Mouse (Mus musculus): ENCODE measurements around the gene Olfr1030. TPM values are rescaled to one million over a fixed set of nuclear protein-coding genes. Genes with fewer than 3 reads are reported as not detected.
"Not testable (repeated sequence)": the region's sequence is repeated elsewhere in the genome, so short reads cannot be mapped to it uniquely, and the experiment has no call there.

The Olfr1030 gene
- not detected for total RNA-seq (2021)
- long read RNA-seq, experiment 1: 0 reads
- long read RNA-seq, experiment 2: 0 reads

GRCm38 (mm10) chr2:85978976-85979375 lies at the start of gene Olfr1030:
TSS of gene Olfr1030 (plus strand) at chr2:85979276.
- no peak for TF ChIP-seq CTCF (IDR thresholded peaks at IDR 0.05)
- no peak for DNase-seq

GRCm38 (mm10) chr2:85950137-85950536 lies 28.9 kb upstream of the Olfr1030 start, which contains the start of gene Olfr1028:
TSS of gene Olfr1028 (plus strand) at chr2:85950437.
- no peak for TF ChIP-seq CTCF (IDR thresholded peaks at IDR 0.05)
- no peak within 1 kb of the TSS for H3K4me3 ChIP-seq
- DNase-seq: no peak
- intact Hi-C loops (cut with DNase I): no loop called here
- no peak within 1 kb of the TSS for H3K27ac ChIP-seq

More at GRCm38 (mm10) chr2:85978976-85979375, at the start of gene Olfr1030:
- intact Hi-C loops (cut with DNase I): no loop called here
- Histone ChIP-seq H3K4me3 (no peak within 1 kb of the TSS), H3K27ac (no peak within 1 kb of the TSS)

GRCm38 (mm10) chr2:85973595-85973994 lies 5.5 kb upstream of the Olfr1030 start, which contains the start of gene Olfr1029:
TSS of gene Olfr1029 (plus strand) at chr2:85973895.
- intact Hi-C loops (cut with DNase I): no loop called here
- no peak within 1 kb of the TSS for H3K4me3 ChIP-seq
- no peak within 1 kb of the TSS for H3K27ac ChIP-seq
- TF ChIP-seq CTCF (IDR thresholded peaks at IDR 0.05): no peak
- DNase-seq: no peak

- Histone ChIP-seq H3K27ac (no peak within 1 kb of the TSS), H3K4me3 (no peak within 1 kb of the TSS)
- intact Hi-C loops (cut with DNase I): no loop called here
- no peak for DNase-seq
- no peak for TF ChIP-seq CTCF (IDR thresholded peaks at IDR 0.05)
Observed at GRCm38 (mm10) chr2:85990004-85990403, 10.9 kb downstream of the Olfr1030 start, which contains the start of gene Olfr1031. TSS of gene Olfr1031 (plus strand) at chr2:85990304.

GRCm38 (mm10) chr2:86005240-86005639 lies 26.2 kb downstream of the Olfr1030 start, which contains the start of gene Olfr1032:
TSS of gene Olfr1032 (plus strand) at chr2:86005540.
- Histone ChIP-seq H3K27ac (no peak within 1 kb of the TSS), H3K4me3 (no peak within 1 kb of the TSS)
- no peak for TF ChIP-seq CTCF (IDR thresholded peaks at IDR 0.05)
- DNase-seq: no peak
- intact Hi-C loops (cut with DNase I): no loop called here

GRCm38 (mm10) chr2:86020406-86020805 lies 41.3 kb downstream of the Olfr1030 start, which contains the start of gene Olfr1033:
TSS of gene Olfr1033 (plus strand) at chr2:86020633.
- DNase-seq; intact Hi-C loops (cut with DNase I): not testable (repeated sequence)

GRCm38 (mm10) chr2:86021518-86021917 lies 42.4 kb downstream of the Olfr1030 start:
- H3K4me3 ChIP-seq; H3K27ac ChIP-seq; intact Hi-C loops (cut with DNase I); DNase-seq: not testable (repeated sequence)

More at GRCm38 (mm10) chr2:86020406-86020805, 41.3 kb downstream of the Olfr1030 start, which contains the start of gene Olfr1033:
- peak within 1 kb of the TSS; percentile 64 for H3K4me3 ChIP-seq
- peak within 1 kb of the TSS; percentile 24; the same call in 1 of the 2 replicates for H3K27ac ChIP-seq

Other genes starting within 250 kb of the Olfr1030 start
- not detected for gene Olfr1012, start 216.5 kb upstream of the Olfr1030 start, total RNA-seq (2021)
- gene Olfr1013, start 212.2 kb upstream of the Olfr1030 start, total RNA-seq (2021): not detected
- gene Olfr1014, start 206.6 kb upstream of the Olfr1030 start, total RNA-seq (2021): not detected
- gene Olfr1015, start 197.3 kb upstream of the Olfr1030 start, total RNA-seq (2021): not detected
- not detected for gene Olfr1016, start 176.7 kb upstream of the Olfr1030 start, total RNA-seq (2021)
- gene Olfr1018, start 160.8 kb upstream of the Olfr1030 start, total RNA-seq (2021): not detected
- gene Olfr1019, start 133.8 kb upstream of the Olfr1030 start, total RNA-seq (2021): not detected
- not detected for gene Olfr1020, start 132.2 kb upstream of the Olfr1030 start, total RNA-seq (2021)
- not detected for gene Olfr1022, start 110.7 kb upstream of the Olfr1030 start, total RNA-seq (2021)
- gene Olfr1023, start 93.6 kb upstream of the Olfr1030 start, total RNA-seq (2021): not detected
- not detected for gene Olfr1024, start 74.2 kb upstream of the Olfr1030 start, total RNA-seq (2021)
- gene Olfr1025-ps1, start 64.1 kb upstream of the Olfr1030 start, total RNA-seq (2021): not detected
- gene Olfr1026, start 57.7 kb upstream of the Olfr1030 start, total RNA-seq (2021): not detected
- not detected for gene Olfr1028, start 28.8 kb upstream of the Olfr1030 start, total RNA-seq (2021)
- not detected for gene Olfr1029, start 5.4 kb upstream of the Olfr1030 start, total RNA-seq (2021)
- not detected for gene Olfr1031, start 11.0 kb downstream of the Olfr1030 start, total RNA-seq (2021)
- not detected for gene Olfr1032, start 26.3 kb downstream of the Olfr1030 start, total RNA-seq (2021)
- under 1 TPM in 1 of 2 experiments, not detected in 1; 0.14 TPM for gene Olfr1033, start 41.4 kb downstream of the Olfr1030 start, total RNA-seq (2021)
- not detected for gene Olfr1034, start 66.6 kb downstream of the Olfr1030 start, total RNA-seq (2021)
- gene Olfr1036, start 94.7 kb downstream of the Olfr1030 start, total RNA-seq (2021): not detected
- gene Olfr1037, start 108.1 kb downstream of the Olfr1030 start, total RNA-seq (2021): not detected
- not detected for gene Olfr1039, start 156.7 kb downstream of the Olfr1030 start, total RNA-seq (2021)
- not detected for gene Olfr1040, start 167.5 kb downstream of the Olfr1030 start, total RNA-seq (2021)
- gene Olfr1042, start 182.6 kb downstream of the Olfr1030 start, total RNA-seq (2021): not detected
- gene Olfr1043, start 188.2 kb downstream of the Olfr1030 start, total RNA-seq (2021): not detected
- gene Olfr1044, start 198.5 kb downstream of the Olfr1030 start, total RNA-seq (2021): not detected
- gene Olfr52, start 206.4 kb downstream of the Olfr1030 start, total RNA-seq (2021): not detected
- gene Olfr1045, start 223.7 kb downstream of the Olfr1030 start, total RNA-seq (2021): not detected
- gene Olfr1046, start 240.0 kb downstream of the Olfr1030 start, total RNA-seq (2021): not detected

Measured in gastrocnemius, adult 2 months (tissue).